Mouse (Mus musculus) limb, embryonic 14.5 days (tissue): ENCODE measurements at regions not wholly inside any gene's neighbourhood (a gene's known extent, or its start where the extent isn't known, plus 50 kb on each side); places are given as distances from the start of the nearest gene placed in this dataset.
A peak's percentile ranks its signal among the peaks of the same experiment; 100 is the strongest.
"Not testable (repeated sequence)": the region's sequence is repeated elsewhere in the genome, so short reads cannot be mapped to it uniquely, and the experiment has no call there.

Experiments used
- ATAC-seq: fragments of 200-750 bp; cut with Nextera tagmentation; 2 replicates; pipeline ENCODE4 v1.8.0; 2017; ENCODE audit warnings: low read depth, moderate number of reproducible peaks, moderate TSS enrichment; ENCODE audit not compliant: low FRiP score
- DNase-seq: peaks from one replicate; pipeline ENCODE4 v3.0.0-alpha.2; 2015; ENCODE audit warnings: low spot score
- H3K27ac ChIP-seq: fragments of 300-500 bp; sonication (generic); replicated peaks from 2 replicates; pipeline ENCODE4 v1.5.1; 2014; ENCODE audit warnings: low read depth, mild to moderate bottlenecking, low read length, moderate library complexity, mixed read lengths
- H3K27me3 ChIP-seq: fragments of 300-500 bp; sonication (generic); 2 replicates; pipeline ENCODE4 v1.6.1; 2014; ENCODE audit warnings: low read length, mixed read lengths; ENCODE audit not compliant: control insufficient read depth, insufficient read depth
- H3K36me3 ChIP-seq: fragments of 300-500 bp; sonication (generic); 2 replicates; pipeline ENCODE4 v1.6.1; 2014; ENCODE audit warnings: mild to moderate bottlenecking, low read length, moderate library complexity, mixed read lengths; ENCODE audit not compliant: control insufficient read depth, insufficient read depth
- H3K4me1 ChIP-seq: fragments of 300-500 bp; sonication (generic); 2 replicates; pipeline ENCODE4 v1.6.1; 2014; ENCODE audit warnings: antibody characterized with exemption, low read length, mixed read lengths; ENCODE audit not compliant: control insufficient read depth, insufficient read depth
- H3K4me2 ChIP-seq: fragments of 300-500 bp; sonication (generic); replicated peaks from 2 replicates; pipeline ENCODE4 v1.6.1; 2014; ENCODE audit warnings: low read depth, mild to moderate bottlenecking, low read length, moderate library complexity; ENCODE audit not compliant: severe bottlenecking
- H3K4me3 ChIP-seq: fragments of 300-500 bp; sonication (generic); replicated peaks from 2 replicates; pipeline ENCODE4 v1.5.1; 2014; ENCODE audit warnings: low read length
- H3K9ac ChIP-seq: fragments of 300-500 bp; sonication (generic); 2 replicates; pipeline ENCODE4 v1.6.1; 2014; ENCODE audit warnings: mild to moderate bottlenecking, low read depth, low read length, moderate library complexity; ENCODE audit not compliant: severe bottlenecking
- H3K9me3 ChIP-seq: fragments of 300-500 bp; sonication (generic); 2 replicates; pipeline ENCODE4 v1.6.1; 2016; ENCODE audit warnings: low read length; ENCODE audit not compliant: control insufficient read depth
- POLR2A ChIP-seq: fragments of 200-500 bp; IDR thresholded peaks from 2 replicates; pipeline ENCODE4 v1.8.0; 2012; ENCODE audit warnings: inconsistent platforms, mild to moderate bottlenecking, moderate library complexity, borderline replicate concordance; ENCODE audit not compliant: insufficient read depth, insufficient read length; ENCODE audit errors: extremely low read depth
- WGBS: fragments of 180-500 bp; shearing (Covaris S2); extraction: QIAGEN DNeasy Blood & Tissue Kit; methylation state at CpG from one replicate; pipeline ENCODE4 v1.1.7; 2014; 5-methylcytosine and 5-hydroxymethylcytosine counted together

- Histone ChIP-seq H3K4me3 (no peak overlapping the region), H3K4me2 (no peak overlapping the region), H3K36me3 (no peaks in the 10 kb centered on the region), H3K27me3 (no peaks in the 10 kb centered on the region), H3K9ac (no peak overlapping the region), H3K9me3 (0 out of 2 replicates have a peak, but pooled peaks cover 5% of the 10 kb centered on the region), H3K27ac (no peak overlapping the region), H3K4me1 (no peaks in the 10 kb centered on the region)
- DNase-seq = no peak
- 82% methylated on average over 4 of the region's 4 CpGs for WGBS
- TF ChIP-seq POLR2A = no peak
- ATAC-seq = no peak
Observed at GRCm38 (mm10) chr12:19125541-19125940, 611.2 kb downstream of the 5730507C01Rik start.

GRCm38 (mm10) chr12:19175631-19176030 lies 661.3 kb downstream of the 5730507C01Rik start:
- H3K4me2 ChIP-seq = no peak overlapping the region
- H3K36me3 ChIP-seq = no peaks in the 10 kb centered on the region
- no peak for ATAC-seq
- no peak for TF ChIP-seq POLR2A
- no peak overlapping the region for H3K27ac ChIP-seq
- no peak overlapping the region for H3K4me3 ChIP-seq
- no peak for DNase-seq
- H3K9ac ChIP-seq = no peak overlapping the region
- no peaks in the 10 kb centered on the region for H3K27me3 ChIP-seq
- WGBS = 21% methylated on average over 17 of the region's 43 CpGs
- no peaks in the 10 kb centered on the region for H3K9me3 ChIP-seq
- no peaks in the 10 kb centered on the region for H3K4me1 ChIP-seq

- Histone ChIP-seq H3K9ac (no peak overlapping the region), H3K4me3 (no peak overlapping the region), H3K4me2 (no peak overlapping the region), H3K9me3 (0 out of 2 replicates have a peak, but pooled peaks cover 4% of the 10 kb centered on the region), H3K27ac (no peak overlapping the region), H3K4me1 (no peaks in the 10 kb centered on the region), H3K36me3 (no peaks in the 10 kb centered on the region), H3K27me3 (no peaks in the 10 kb centered on the region)
- DNase-seq (no peak), ATAC-seq (no peak)
- TF ChIP-seq POLR2A = no peak
- 95% methylated on average over 5 of the region's 5 CpGs for WGBS
Observed at GRCm38 (mm10) chr12:19192396-19192795, 678.1 kb downstream of the 5730507C01Rik start.

GRCm38 (mm10) chr12:19193041-19193440 lies 678.7 kb downstream of the 5730507C01Rik start:
- not testable (repeated sequence) for H3K4me2 ChIP-seq, DNase-seq, ATAC-seq, H3K4me3 ChIP-seq, H3K27ac ChIP-seq, H3K4me1 ChIP-seq, H3K9me3 ChIP-seq, H3K36me3 ChIP-seq, H3K9ac ChIP-seq, H3K27me3 ChIP-seq
- 87% methylated on average over 3 of the region's 3 CpGs for whole genome bisulfite sequencing

- 82% methylated on average over 1 of the region's 1 CpGs for WGBS
- not testable (repeated sequence) for H3K4me3 ChIP-seq
Observed at GRCm38 (mm10) chr12:19223996-19224395, 709.7 kb downstream of the 5730507C01Rik start.

GRCm38 (mm10) chr12:19246731-19247130 lies 707.6 kb upstream of the Gm21863 start:
- H3K36me3 ChIP-seq, H3K4me1 ChIP-seq, H3K27ac ChIP-seq, H3K9ac ChIP-seq, ATAC-seq, H3K9me3 ChIP-seq, H3K27me3 ChIP-seq, DNase-seq, H3K4me2 ChIP-seq, H3K4me3 ChIP-seq: not testable (repeated sequence)
- 93% methylated on average over 16 of the region's 23 CpGs for WGBS

More at GRCm38 (mm10) chr12:19223996-19224395, 709.7 kb downstream of the 5730507C01Rik start:
- H3K9me3 ChIP-seq, ATAC-seq, H3K27ac ChIP-seq, H3K4me1 ChIP-seq, H3K36me3 ChIP-seq, DNase-seq, H3K9ac ChIP-seq, H3K4me2 ChIP-seq, H3K27me3 ChIP-seq: not testable (repeated sequence)

- DNase-seq = peak; percentile 19
- peak; percentile 71; the same call in 1 of the 2 replicates for ATAC-seq
- not testable (repeated sequence) for H3K9me3 ChIP-seq, H3K36me3 ChIP-seq, H3K27me3 ChIP-seq, H3K27ac ChIP-seq, H3K4me1 ChIP-seq
- H3K9ac ChIP-seq = peak overlapping the region; percentile 50; the same call in 1 of the 2 replicates
- H3K4me3 ChIP-seq = peak overlapping the region; percentile 39
- peak overlapping the region; percentile 21; the same call in 1 of the 2 replicates for H3K4me2 ChIP-seq
- WGBS = 23% methylated on average over 13 of the region's 75 CpGs
Observed at GRCm38 (mm10) chr12:19288271-19288890, 665.9 kb upstream of the Gm21863 start.

GRCm38 (mm10) chr12:19289038-19289437 lies 665.3 kb upstream of the Gm21863 start:
- not testable (repeated sequence) for H3K4me1 ChIP-seq, ATAC-seq, H3K36me3 ChIP-seq, H3K27ac ChIP-seq, DNase-seq, H3K27me3 ChIP-seq, H3K9me3 ChIP-seq
- Histone ChIP-seq H3K4me3 (peak overlapping the region; percentile 39), H3K4me2 (peak overlapping the region; percentile 21; the same call in 1 of the 2 replicates), H3K9ac (peak overlapping the region; percentile 50; the same call in 1 of the 2 replicates)
- 47% methylated on average over 18 of the region's 18 CpGs for WGBS
